Mouse (Mus musculus): ENCODE results near the gene Prg3.

Gene Prg3

DNA sequence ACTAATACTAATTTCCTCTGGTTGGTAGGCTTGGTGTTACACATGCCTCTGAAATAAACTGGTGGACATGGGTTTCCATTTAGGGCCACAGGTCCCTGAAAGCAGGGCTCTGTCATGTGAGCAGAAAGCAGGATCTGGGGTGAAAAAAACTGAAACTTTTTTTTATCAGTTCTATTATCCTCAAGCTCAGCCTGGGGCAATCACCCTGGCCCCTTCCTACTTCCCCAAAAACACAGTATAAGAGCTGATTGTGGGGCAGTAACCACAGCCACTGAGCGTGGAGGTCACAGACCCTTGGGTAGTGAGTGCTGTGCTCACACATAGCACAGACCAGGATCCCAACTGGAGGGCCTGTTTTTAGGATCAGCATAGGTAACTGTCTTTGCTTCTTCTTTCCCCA lies at the start of gene Prg3:
Gene Prg3, plus strand, starts transcription at position 286 of the 400 bp plus-strand sequence.
- DNase-seq: no peak

DNA sequence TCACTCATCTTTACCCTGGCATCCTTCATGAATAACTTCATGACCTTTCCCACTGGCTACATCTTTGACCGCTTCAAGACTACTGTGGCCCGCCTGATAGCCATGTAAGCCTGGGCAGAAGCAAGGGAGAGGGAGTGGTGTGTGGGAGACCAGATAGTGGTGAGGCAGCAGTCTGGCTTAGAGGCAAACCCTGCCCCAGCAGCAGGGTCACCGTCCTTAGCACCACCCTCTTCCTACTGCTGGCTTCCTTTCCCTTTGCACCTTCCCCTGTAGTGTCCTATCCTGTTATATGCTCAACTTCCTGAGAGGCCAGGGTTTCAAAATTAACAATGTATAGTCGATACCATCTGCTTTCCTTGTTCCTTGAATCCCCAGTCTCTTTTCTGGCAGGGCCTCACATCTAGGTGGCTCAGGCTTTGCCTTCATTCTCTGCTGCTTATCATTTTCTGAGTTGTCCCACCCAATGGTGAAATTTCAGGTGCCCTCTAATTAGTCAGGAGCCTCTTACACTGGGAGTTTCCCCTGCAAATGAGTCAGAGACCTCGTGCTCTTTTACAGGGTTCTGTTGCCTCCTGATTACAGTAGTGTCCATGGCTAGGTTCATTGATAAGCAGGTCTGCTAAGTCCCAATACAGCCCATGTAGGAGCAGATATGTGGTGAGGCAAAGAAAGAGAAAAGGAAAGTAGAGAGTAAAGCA lies 49.6 kb upstream of the Prg3 start:
- DNase-seq: no peak

DNA sequence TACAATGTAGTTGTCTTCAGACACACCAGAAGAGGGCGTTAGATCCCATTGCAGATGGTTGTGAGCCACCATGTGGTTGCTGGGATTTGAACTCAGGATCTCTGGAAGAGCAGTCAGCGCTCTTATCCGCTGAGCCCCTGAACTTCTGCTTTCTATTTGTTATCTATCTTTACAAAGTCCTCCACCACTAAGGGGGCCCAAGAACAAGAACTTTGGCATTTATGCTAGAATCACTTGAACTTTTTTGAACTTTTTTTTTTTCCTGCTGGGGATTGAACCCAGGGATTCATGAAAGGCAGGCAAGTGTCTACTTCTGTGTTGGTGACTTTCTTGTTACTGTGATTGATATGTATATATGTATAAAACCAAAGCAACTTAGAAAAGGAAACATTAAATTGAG lies 48.7 kb upstream of the Prg3 start:
- DNase-seq: no peak

DNA sequence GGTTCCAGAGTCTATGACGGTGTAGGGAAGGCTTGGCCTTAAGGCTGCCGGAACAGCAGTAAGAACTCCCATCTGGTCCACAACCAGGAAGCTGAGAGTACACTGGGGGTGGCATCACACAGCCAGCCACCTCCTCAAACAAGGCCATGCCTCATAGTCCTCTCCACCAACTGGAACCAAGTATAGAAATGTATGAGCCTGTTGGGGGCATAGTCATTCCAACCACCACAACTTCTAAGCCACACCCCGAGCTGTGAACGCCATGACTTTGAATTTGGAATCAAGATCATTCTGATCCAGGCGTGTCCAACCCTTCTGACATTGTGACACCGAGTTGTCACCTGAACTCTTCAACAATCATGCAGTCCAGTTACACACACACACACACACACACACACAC lies 48.3 kb upstream of the Prg3 start:
- no peak for DNase-seq

GRCm38 (mm10) chr2:84941332-84941731 lies 46.7 kb upstream of the Prg3 start:
- DNase-seq: no peak

DNA sequence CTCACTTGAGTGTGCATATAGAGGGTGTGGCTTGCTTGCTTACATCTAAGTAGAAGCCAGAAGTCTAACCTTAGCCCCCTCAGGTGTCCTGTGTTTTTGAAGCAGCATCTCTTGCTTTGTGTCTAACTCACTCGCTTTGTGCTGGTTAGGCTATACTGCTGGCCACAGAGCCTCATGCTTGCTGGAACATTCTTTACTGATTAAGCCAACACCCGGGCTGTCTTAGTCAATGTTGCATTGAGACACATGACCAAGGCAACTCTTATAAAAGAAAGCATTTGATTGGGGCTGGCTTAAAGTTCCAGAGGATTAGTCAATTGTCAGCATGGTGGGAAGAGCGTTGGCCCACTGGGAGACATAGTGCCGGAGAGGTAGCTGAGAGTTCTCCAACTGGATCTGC lies 46.2 kb upstream of the Prg3 start:
- no peak for DNase-seq

- no peak for DNase-seq
Observed at GRCm38 (mm10) chr2:84947154-84947771, 40.8 kb upstream of the Prg3 start.

DNA sequence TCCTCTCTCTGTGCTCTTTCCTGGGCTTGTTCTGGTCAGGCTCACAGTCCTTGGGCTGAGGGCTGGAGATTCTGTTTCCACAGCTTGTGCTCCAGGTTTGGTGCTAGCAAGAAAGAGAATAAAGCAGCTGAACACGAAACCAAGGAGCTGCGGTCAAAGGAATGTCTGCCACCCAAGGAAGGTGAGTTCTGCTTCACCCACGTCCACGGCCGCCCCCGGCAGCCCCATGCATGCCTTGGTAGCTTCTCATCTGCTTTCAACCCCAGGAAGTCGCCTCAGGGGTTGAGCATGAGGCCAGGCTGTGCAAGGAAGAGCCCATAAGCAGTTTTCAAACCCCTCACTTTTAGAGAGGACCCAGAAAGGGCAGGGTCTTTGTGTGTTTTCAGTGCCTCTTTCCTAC lies 39.8 kb upstream of the Prg3 start:
- DNase-seq: no peak

- DNase-seq: no peak
Observed at GRCm38 (mm10) chr2:84948721-84949120, 39.3 kb upstream of the Prg3 start.

DNA sequence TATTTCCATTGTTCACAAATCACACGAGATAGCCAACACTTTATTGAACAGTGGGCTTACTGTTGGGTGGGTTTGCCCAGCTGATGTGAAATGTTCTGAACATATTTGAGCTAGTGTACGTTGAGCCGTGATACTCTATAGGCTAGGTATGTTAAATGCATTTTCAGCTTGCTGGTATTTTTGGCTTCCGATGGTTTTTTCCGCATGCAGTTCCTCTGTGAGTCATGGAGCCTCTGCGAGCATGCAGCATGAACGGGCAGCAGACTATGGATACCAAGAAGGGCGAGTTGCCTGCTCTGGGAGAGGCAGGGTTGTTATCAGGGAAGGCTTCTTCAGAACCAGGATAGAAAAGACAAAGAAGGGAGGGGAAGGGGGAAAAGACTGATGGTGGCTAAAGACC lies 37.0 kb upstream of the Prg3 start:
- DNase-seq: no peak

GRCm38 (mm10) chr2:84952251-84952650 lies 35.8 kb upstream of the Prg3 start:
- DNase-seq: no peak

GRCm38 (mm10) chr2:84952693-84953092 lies 35.3 kb upstream of the Prg3 start:
- DNase-seq: no peak

DNA sequence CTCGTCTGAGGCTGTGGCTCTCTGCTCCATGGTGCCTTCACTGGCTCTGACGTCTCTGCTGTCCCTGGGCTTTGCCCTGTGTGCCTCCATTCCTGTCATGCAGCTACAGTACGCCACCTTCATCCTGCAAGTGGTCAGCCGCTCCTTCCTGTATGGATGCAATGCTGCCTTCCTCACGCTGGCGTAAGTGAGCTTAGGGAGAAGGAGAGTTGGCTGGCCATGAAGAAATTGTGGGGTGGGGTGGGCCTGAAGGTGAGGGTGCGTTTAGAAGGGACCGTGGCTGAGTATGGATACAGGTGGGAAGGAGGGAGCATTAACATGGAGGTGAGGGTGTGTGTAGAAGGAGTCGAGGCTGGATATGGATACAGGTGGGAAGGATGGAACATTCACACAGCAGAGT lies 32.6 kb upstream of the Prg3 start:
- no peak for DNase-seq

DNA sequence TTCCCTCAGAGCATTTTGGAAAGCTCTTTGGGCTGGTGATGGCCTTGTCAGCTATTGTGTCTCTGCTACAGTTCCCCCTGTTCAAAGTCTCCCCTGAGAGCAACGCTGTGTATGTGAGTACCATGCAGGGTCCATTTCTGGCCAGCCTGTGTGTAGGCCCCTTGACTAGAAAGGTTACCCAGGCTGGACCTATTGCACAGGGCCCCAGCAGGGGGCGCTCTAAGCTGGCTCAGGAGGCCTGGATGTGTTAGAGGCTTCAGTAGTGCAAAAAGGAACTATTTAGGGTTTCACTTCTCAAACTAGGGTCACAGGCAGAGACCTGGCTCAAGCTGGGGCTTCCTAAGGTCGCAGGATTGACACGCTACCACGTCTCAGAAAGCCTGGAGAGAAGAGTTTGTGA lies 31.7 kb upstream of the Prg3 start:
- DNase-seq: peak; percentile 62

- no peak for DNase-seq
Observed at GRCm38 (mm10) chr2:84958588-84959264, 29.3 kb upstream of the Prg3 start.

DNA sequence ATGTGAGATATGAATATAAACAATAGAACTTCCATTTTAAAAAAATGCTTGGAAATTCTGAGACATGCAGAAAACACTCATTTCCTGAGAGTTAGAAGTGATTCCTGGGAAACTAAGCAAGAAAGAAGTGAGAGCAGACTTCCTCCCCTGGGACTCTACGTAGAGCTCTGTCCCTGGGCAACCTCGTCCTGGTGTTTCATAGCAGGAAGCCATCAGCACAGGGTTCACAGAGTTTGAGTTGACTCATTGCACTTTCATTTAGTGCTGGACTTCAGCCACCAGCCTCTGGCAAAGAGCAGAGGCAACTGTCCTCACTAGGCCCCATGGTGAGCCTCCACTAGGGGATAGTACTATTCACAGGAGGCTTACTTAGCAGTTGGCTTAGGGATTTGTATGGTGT lies 26.7 kb upstream of the Prg3 start:
- no peak for DNase-seq

DNA sequence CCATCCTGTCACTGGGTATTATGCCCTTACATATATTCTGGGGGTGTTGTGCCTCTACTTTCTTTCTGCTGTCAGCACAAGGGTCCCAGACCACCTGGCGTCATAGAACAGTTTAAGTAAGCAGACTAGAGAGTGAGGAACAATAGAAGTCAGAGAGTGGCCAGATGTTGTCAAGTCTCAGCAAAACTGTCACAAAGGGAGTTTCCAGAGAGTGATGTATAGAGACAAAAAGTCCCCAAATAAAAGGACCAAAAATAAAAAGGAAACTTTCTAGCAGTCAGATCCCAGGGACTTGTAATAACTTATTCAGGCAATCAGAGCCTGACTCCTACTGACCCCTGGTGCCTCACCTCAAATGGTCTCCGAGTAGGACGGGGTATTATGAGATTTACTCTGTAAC lies 26.1 kb upstream of the Prg3 start:
- no peak for DNase-seq

- DNase-seq: no peak
Observed at GRCm38 (mm10) chr2:84962906-84963507, 25.0 kb upstream of the Prg3 start.

- DNase-seq: no peak
Observed at GRCm38 (mm10) chr2:84964111-84964801, 23.8 kb upstream of the Prg3 start.

DNA sequence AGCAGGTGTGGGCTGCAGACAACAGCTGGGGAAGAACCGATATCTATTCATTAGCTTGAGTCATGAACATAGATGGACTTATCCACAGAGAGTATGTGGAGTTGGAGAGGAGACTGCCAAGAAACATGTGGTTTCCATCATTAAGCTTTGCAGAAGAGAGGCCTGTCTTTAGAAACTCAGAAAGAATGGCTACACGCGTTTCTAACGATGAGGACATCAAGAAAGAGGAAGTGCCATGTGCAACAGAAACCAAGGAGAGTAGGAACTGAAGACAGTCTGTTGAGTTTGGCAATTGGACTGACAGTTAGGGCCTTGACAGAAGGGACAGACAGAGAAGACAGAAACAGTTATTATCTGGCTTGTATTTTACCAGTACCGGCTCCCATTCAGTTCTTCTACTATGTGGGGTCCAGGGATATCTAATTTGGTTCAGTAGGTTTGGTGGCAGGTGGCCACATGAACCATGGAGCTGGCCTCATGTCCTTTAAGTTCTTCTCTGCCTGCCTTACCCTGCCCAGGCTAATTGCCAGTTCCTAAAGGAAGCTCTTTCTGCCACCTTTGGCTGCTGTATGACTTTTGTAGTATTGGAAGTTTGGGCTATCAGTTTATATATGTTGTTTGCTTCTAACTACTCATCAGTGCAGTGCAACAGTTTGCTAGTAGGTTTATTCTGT lies 20.6 kb upstream of the Prg3 start:
- no peak for DNase-seq

DNA sequence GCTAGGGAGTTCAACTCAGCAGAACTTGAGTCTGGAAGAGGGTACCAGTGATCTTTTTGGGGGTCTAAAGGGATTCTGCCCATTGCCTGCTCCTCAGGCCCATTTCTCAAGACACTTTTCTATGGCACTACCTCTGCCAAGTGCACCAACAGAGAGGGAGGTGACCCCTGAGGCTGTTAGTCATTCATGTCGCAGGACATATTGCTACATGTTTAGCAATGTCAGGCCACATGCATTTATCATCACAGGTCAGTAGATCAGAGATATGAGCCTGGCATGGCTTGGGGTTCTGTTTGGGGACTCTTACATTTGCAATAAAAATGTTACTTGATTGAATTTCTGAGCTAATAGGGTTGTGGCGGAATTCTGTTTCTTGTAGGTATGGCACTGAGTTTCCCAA lies 12.4 kb upstream of the Prg3 start:
- no peak for DNase-seq

GRCm38 (mm10) chr2:84980188-84980587 lies 7.8 kb upstream of the Prg3 start, which contains the start of gene Prg2:
TSS of gene Prg2 (plus strand) at chr2:84980461.
- no peak for DNase-seq

DNA sequence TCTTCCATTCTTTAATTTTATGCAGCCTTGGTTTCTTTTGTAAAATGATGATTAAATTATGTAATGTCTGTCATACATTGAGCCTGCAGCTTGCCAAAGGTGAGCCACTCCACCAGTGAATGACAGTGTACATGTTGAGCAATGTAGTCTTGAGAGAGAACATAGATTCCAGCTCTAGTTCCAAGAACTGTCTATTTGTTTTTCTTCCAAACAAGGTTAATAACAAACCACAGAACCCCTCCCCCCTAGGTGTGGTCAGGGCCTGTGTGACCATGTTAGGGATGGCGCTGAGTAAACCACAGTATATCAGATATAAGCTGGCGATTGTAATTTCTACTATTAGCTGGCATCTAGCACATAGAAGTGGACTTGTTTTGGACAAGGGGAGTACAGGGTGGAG lies 8.4 kb downstream of the Prg3 start:
- no peak for DNase-seq

Data from thymus, postnatal 25 days (tissue).